Mouse (Mus musculus) small intestine, adult 2 months (tissue): ENCODE measurements around the gene Sgms1. TPM values are rescaled to one million over a fixed set of nuclear protein-coding genes. Genes with fewer than 3 reads are reported as not detected.

Experiments used
- H3K27ac ChIP-seq: fragments of 200-500 bp; 2 replicates; pipeline ENCODE4 v1.5.1; 2012; ENCODE audit warnings: low read depth, low read length, control low read depth, inconsistent platforms; ENCODE audit not compliant: insufficient read depth
- H3K27me3 ChIP-seq: fragments of 200-500 bp; 2 replicates; pipeline ENCODE4 v1.6.1; 2012; ENCODE audit warnings: mild to moderate bottlenecking, moderate library complexity, low read length, inconsistent platforms; ENCODE audit not compliant: control insufficient read depth, insufficient read depth
- H3K36me3 ChIP-seq: fragments of 200-500 bp; 2 replicates; pipeline ENCODE4 v1.6.1; 2012; ENCODE audit warnings: mild to moderate bottlenecking, low read length, control low read depth, inconsistent platforms; ENCODE audit not compliant: control insufficient read depth, insufficient read depth
- H3K4me1 ChIP-seq: fragments of 200-500 bp; 2 replicates; pipeline ENCODE4 v1.6.1; 2012; ENCODE audit warnings: low read length, inconsistent platforms, mixed read lengths; ENCODE audit not compliant: control insufficient read depth, insufficient read depth, insufficient read length
- H3K4me3 ChIP-seq: fragments of 200-500 bp; 2 replicates; pipeline ENCODE4 v1.5.1; 2012; ENCODE audit warnings: low read depth, mild to moderate bottlenecking, control low read depth, inconsistent platforms, low read length, moderate library complexity
- CTCF ChIP-seq: fragments of 200-500 bp; IDR thresholded peaks from 2 replicates; pipeline ENCODE4 v1.5.1; 2012; ENCODE audit warnings: low read depth, mild to moderate bottlenecking, control low read depth, inconsistent platforms, low read length, moderate library complexity, mixed read lengths; ENCODE audit not compliant: insufficient replicate concordance, insufficient read length; ENCODE audit errors: extremely low read depth
- POLR2A ChIP-seq: fragments of 200-500 bp; IDR thresholded peaks from 2 replicates; pipeline ENCODE4 v1.6.1; 2012; ENCODE audit warnings: low read depth, mild to moderate bottlenecking, control low read depth, inconsistent platforms, low read length, moderate library complexity
- WGBS: fragments of 180-500 bp; shearing (Covaris S2); methylation state at CpG from one replicate; pipeline ENCODE4 v1.1.7; 2018; 5-methylcytosine and 5-hydroxymethylcytosine counted together
- polyA plus RNA-seq: library from polyadenylated mRNA; depleted of rRNA; stranded (reverse); fragments of >200 nt; gene quantifications from 2 replicates; pipeline ENCODE4 v1.2.3, GENCODE M21; 2012

The Sgms1 gene
- polyA plus RNA-seq, 1 experiment, result 7.5 TPM

DNA sequence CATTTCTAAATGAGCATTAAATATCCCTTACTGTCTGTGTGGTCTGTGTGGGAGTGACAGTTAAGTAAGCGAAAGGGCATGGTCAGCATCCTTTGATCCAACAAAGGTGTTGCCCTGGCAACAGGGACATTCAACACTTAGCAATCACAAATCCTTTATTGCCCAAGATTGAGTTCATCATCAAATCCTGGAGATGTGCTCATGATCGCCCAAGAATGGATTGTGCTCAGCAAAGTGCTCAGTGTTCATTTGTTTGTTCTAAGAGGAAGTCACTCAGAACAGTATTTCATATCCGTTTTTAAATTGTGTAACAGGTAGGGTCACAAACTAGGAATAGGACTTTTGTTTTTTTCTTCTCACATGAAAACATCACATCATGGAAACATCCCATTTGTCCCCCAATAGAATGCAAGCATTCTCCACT lies 165.8 kb downstream of the Sgms1 start:
- Histone ChIP-seq H3K4me3 (no peak overlapping the region), H3K27ac (0 out of 2 replicates have a peak overlapping the region, but pooled peaks have one; percentile 49), H3K27me3 (no peaks in the 10 kb centered on the region), H3K36me3 (peaks cover 1% of the 10 kb centered on the region; the same call in 1 of the 2 replicates), H3K4me1 (peaks cover 12% of the 10 kb centered on the region)
- WGBS, result 80% methylated on average over 3 of the region's 3 CpGs
- TF ChIP-seq CTCF, result no peak
- no peak for TF ChIP-seq POLR2A

GRCm38 (mm10) chr19:32222083-32222482 lies 167.4 kb downstream of the Sgms1 start:
- Histone ChIP-seq H3K27ac (no peak overlapping the region), H3K4me1 (peaks cover 12% of the 10 kb centered on the region), H3K4me3 (no peak overlapping the region), H3K27me3 (no peaks in the 10 kb centered on the region), H3K36me3 (peaks cover 1% of the 10 kb centered on the region; the same call in 1 of the 2 replicates)
- 88% methylated on average over 11 of the region's 11 CpGs for WGBS
- TF ChIP-seq POLR2A (no peak), CTCF (no peak)

- no peak for TF ChIP-seq POLR2A
- TF ChIP-seq CTCF, result no peak
- 77% methylated on average over 2 of the region's 2 CpGs for WGBS
- Histone ChIP-seq H3K4me1 (peaks cover 12% of the 10 kb centered on the region), H3K27me3 (no peaks in the 10 kb centered on the region), H3K27ac (0 out of 2 replicates have a peak overlapping the region, but pooled peaks have one; percentile 1), H3K36me3 (peaks cover 1% of the 10 kb centered on the region; the same call in 1 of the 2 replicates), H3K4me3 (no peak overlapping the region)
Observed at GRCm38 (mm10) chr19:32220991-32221390, 168.5 kb downstream of the Sgms1 start.

GRCm38 (mm10) chr19:32216710-32217109 lies 172.8 kb downstream of the Sgms1 start:
- no peak for TF ChIP-seq CTCF
- no peak for TF ChIP-seq POLR2A
- Histone ChIP-seq H3K4me3 (no peak overlapping the region), H3K4me1 (peaks cover 20% of the 10 kb centered on the region), H3K27me3 (no peaks in the 10 kb centered on the region), H3K27ac (no peak overlapping the region; the same call in 1 of the 2 replicates), H3K36me3 (no peaks in the 10 kb centered on the region)
- WGBS, result 97% methylated on average over 2 of the region's 2 CpGs

DNA sequence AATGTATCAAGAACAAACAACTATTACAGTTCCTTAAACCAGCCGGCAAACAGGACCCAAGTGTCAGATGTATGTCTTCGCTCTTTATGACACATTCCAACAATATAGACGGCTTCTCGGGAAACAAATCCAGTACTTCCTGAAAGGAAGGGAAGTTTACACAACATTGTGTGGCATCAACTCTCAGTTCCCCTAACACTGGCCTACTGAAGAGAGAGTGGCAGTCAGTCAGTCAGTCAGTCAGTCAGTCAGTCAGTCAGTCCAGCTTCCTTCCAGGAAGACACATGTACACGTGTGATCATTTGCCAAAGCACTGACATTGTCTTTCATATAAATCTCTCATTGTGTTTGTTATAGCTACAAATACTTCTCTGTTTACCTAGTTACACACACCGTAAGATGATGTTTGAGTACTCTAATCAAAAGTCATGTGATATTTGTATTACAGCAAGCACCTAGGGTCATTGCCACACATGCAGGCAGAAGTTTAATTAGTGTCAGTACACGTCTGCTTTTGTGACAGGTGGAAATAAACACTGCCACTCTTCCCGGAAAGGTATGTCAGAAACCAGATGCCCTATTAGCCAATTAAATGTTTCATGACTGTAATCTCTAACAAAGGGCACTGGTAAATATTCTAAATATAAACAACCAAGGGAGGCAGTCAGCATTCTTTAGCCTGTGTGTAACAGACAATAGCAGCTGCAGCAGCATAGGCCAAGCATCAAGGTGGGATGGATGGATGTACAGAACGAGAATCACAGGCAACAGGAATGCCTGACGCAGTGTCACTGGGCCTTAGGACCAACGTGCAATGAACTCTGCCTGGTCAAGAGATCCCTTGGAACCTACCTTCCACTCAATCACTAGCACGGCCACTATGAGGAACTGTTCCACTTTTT lies 174.4 kb downstream of the Sgms1 start:
- H3K4me1 ChIP-seq, result peaks cover 20% of the 10 kb centered on the region; the same call in 1 of the 2 replicates
- no peaks in the 10 kb centered on the region for H3K36me3 ChIP-seq
- TF ChIP-seq POLR2A, result no peak
- no peak for TF ChIP-seq CTCF
- peak overlapping the region; percentile 59 for H3K27ac ChIP-seq
- H3K4me3 ChIP-seq, result no peak overlapping the region
- WGBS, result 58% methylated on average over 12 of the region's 12 CpGs
- H3K27me3 ChIP-seq, result no peaks in the 10 kb centered on the region

- H3K27ac ChIP-seq, result 0 out of 2 replicates have a peak overlapping the region, but pooled peaks have one; percentile 6
- H3K4me3 ChIP-seq, result no peak overlapping the region
- peaks cover 20% of the 10 kb centered on the region; the same call in 1 of the 2 replicates for H3K4me1 ChIP-seq
- 25% methylated on average over 3 of the region's 3 CpGs for WGBS
- no peaks in the 10 kb centered on the region for H3K27me3 ChIP-seq
- H3K36me3 ChIP-seq, result no peaks in the 10 kb centered on the region
- TF ChIP-seq CTCF, result no peak
- TF ChIP-seq POLR2A, result no peak
Observed at GRCm38 (mm10) chr19:32213577-32213976, 175.9 kb downstream of the Sgms1 start.

DNA sequence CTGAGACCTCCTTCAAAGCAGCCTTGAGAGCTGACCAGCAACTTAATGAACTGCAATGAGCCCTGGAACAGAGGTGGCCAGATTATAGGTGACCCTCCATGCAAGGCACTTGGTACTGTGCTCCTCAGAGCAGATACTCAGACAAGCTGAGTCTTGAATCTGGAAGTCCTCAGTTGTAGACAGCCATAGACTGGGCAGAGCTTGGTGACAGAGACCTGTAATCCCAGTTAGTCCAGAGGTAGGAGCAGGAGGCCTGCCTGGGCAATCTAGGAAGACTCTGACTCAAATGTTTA lies 178.3 kb downstream of the Sgms1 start:
- TF ChIP-seq POLR2A, result no peak
- no peak for TF ChIP-seq CTCF
- Histone ChIP-seq H3K4me1 (peaks cover 20% of the 10 kb centered on the region; the same call in 1 of the 2 replicates), H3K4me3 (peak overlapping the region; percentile 71), H3K27ac (peak overlapping the region; percentile 58; the same call in 1 of the 2 replicates), H3K27me3 (no peaks in the 10 kb centered on the region), H3K36me3 (no peaks in the 10 kb centered on the region)
